Mouse (Mus musculus) neural tube, embryonic 11.5 days (tissue): ENCODE data around the gene Pm20d2. TPM values are rescaled to one million over a fixed set of nuclear protein-coding genes. Genes with fewer than 3 reads are reported as not detected.

Experiments
- ATAC-seq: fragments of 200-750 bp; cut with Nextera tagmentation; 2 replicates; pipeline ENCODE4 v1.8.0; 2017; ENCODE audit warnings: moderate number of reproducible peaks, mild to moderate bottlenecking, moderate TSS enrichment, moderate library complexity; ENCODE audit not compliant: insufficient read depth, low FRiP score, low TSS enrichment
- DNase-seq: peaks from one replicate; pipeline ENCODE4 v3.0.0-alpha.2; 2015; ENCODE audit warnings: low spot score
- H3K27ac ChIP-seq: fragments of 300-500 bp; sonication (generic); 2 replicates; pipeline ENCODE4 v1.5.1; 2014; ENCODE audit warnings: low read depth, mild to moderate bottlenecking, low read length
- H3K27me3 ChIP-seq: fragments of 300-500 bp; sonication (generic); 2 replicates; pipeline ENCODE4 v1.6.1; 2014; ENCODE audit warnings: mild to moderate bottlenecking, low read length, mixed read lengths; ENCODE audit not compliant: control insufficient read depth, insufficient read depth
- H3K36me3 ChIP-seq: fragments of 300-500 bp; sonication (generic); 2 replicates; pipeline ENCODE4 v1.6.1; 2014; ENCODE audit warnings: mild to moderate bottlenecking, low read length, moderate library complexity, mixed read lengths; ENCODE audit not compliant: control insufficient read depth, insufficient read depth
- H3K4me1 ChIP-seq: fragments of 300-500 bp; sonication (generic); 2 replicates; pipeline ENCODE4 v1.6.1; 2014; ENCODE audit warnings: low read length, mixed read lengths; ENCODE audit not compliant: control insufficient read depth, insufficient read depth
- H3K4me2 ChIP-seq: fragments of 300-500 bp; sonication (generic); 2 replicates; pipeline ENCODE4 v1.6.1; 2014; ENCODE audit warnings: low read depth, mild to moderate bottlenecking, moderate library complexity
- H3K4me3 ChIP-seq: fragments of 300-500 bp; sonication (generic); 2 replicates; pipeline ENCODE4 v1.5.1; 2014; ENCODE audit warnings: low read depth, low read length
- H3K9ac ChIP-seq: fragments of 300-500 bp; sonication (generic); 2 replicates; pipeline ENCODE4 v1.6.1; 2014; ENCODE audit warnings: mild to moderate bottlenecking, low read length
- H3K9me3 ChIP-seq: fragments of 300-500 bp; sonication (generic); 2 replicates; pipeline ENCODE4 v1.6.1; 2016; ENCODE audit warnings: low read length; ENCODE audit not compliant: control insufficient read depth
- WGBS: fragments of 180-500 bp; shearing (Covaris S2); extraction: QIAGEN DNeasy Blood & Tissue Kit; methylation state at CpG from one replicate; pipeline ENCODE4 v1.1.7; 2014; 5-methylcytosine and 5-hydroxymethylcytosine counted together
- polyA plus RNA-seq: library from polyadenylated mRNA; unstranded; fragments of >200 nt; fragmentation: Nextera tagmentation; extraction: Ambion mirVana; gene quantifications from 2 replicates; pipeline ENCODE4 v1.2.1, GENCODE M21; 2014

The Pm20d2 gene
- polyA plus RNA-seq, 1 experiment from 2014 or later = 0.95 TPM

DNA sequence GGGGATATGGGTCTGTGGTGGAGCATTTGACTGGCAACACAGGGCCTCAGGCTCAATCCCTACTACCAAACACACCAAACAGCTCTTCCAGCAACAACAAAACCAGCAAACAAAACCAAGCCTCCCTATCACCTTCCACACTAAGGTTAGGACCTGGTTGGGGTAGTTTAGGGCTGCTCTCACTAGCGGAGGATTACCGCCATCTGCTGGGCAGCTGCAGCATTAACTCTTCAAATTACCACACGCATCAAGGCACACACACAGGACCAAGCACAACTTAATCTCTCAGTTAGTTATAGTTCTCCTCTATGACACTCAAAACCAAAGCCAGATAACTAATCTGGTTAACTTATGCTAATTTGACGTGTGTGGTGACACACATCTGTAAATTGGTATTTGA lies 15.1 kb upstream of the Pm20d2 start:
- Histone ChIP-seq H3K36me3 (no peaks in the 10 kb centered on the region), H3K27ac (no peak overlapping the region), H3K4me2 (no peak overlapping the region), H3K9ac (no peak overlapping the region), H3K9me3 (no peaks in the 10 kb centered on the region), H3K27me3 (no peaks in the 10 kb centered on the region), H3K4me1 (no peaks in the 10 kb centered on the region), H3K4me3 (no peak overlapping the region)
- WGBS = 0% methylated on average over 4 of the region's 4 CpGs
- DNase-seq (peak; percentile 67), ATAC-seq (no peak)

DNA sequence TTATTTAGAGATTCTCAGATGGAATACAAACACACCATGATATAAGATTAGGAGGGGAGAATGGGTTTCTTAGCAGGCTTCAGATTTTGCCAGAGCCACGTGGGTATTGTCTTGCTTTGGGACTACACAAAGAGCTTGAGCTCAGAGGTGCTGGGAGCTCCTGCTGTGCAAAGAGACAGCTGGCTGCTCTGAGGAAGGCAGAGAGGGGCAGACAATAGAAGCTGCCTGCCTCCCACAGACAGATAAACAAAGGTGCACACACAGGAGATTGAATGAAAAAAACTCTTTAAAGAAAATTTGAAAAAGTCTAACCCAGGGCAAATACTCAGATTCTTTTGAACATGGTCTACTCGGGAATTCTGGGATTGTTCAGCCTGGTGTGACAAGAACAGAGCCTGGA lies 8.6 kb upstream of the Pm20d2 start:
- H3K4me3 ChIP-seq = no peak overlapping the region
- no peaks in the 10 kb centered on the region for H3K36me3 ChIP-seq
- no peaks in the 10 kb centered on the region for H3K4me1 ChIP-seq
- no peaks in the 10 kb centered on the region for H3K27me3 ChIP-seq
- ATAC-seq = no peak
- no peak overlapping the region for H3K4me2 ChIP-seq
- no peaks in the 10 kb centered on the region for H3K9me3 ChIP-seq
- no peak overlapping the region for H3K27ac ChIP-seq
- WGBS = 11% methylated on average over 2 of the region's 2 CpGs
- no peak for DNase-seq
- no peak overlapping the region for H3K9ac ChIP-seq

DNA sequence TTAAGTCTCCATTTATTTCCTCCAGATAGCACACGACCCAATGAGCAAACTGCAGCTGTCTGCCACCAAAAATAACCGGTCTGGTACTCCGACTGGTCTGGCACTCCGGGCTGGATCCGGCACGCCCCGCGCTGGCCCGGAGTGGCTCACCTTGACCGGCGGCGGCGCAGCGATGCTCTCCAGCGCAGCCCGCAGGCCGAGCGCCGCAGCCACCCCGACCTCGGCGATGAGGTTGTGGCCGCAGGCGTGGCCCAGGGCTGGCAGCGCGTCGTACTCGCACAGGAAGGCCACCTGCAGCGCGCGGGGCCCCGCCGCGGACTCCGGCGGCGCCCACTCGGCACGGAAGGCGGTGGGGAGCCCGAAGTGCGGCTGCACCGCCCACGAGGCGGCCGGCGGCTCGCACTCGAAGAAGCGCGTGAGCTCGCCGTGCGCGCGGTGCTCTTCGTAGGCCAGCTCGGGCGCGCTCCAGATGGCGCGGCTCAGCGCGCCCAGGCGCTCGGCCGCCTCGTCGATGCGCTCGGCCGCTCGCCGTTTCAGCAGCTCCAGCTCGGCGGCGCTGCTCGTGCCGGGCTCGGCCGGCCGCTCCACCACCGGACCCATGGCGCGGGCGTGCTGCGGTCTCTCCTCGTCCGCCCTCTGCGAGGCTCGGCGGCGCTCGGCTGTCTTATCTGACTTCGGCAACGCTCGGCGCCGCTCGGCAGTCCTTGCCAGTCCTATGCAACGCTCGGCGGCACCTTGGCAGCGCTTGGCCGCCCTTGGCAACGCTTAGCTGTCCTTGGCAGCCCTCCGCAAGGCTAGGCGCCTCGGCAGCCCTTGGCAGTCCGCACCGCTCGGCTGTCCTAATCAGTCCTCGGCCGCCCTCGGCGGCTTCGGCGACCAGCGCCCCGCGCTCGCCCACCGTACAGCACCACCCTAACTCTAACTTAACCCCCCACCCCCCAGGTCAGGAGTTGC lies 479 bp downstream of the Pm20d2 start:
- no peaks in the 10 kb centered on the region for H3K27me3 ChIP-seq
- ATAC-seq = peak; percentile 89
- under 1% methylated on average over 103 of the region's 123 CpGs for WGBS
- H3K9ac ChIP-seq = peak overlapping the region; percentile 67
- no peaks in the 10 kb centered on the region for H3K9me3 ChIP-seq
- H3K4me3 ChIP-seq = peak overlapping the region; percentile 62
- H3K27ac ChIP-seq = peak overlapping the region; percentile 49; the same call in 1 of the 2 replicates
- DNase-seq = peak; percentile 84
- H3K4me1 ChIP-seq = no peaks in the 10 kb centered on the region
- no peaks in the 10 kb centered on the region for H3K36me3 ChIP-seq
- H3K4me2 ChIP-seq = peak overlapping the region; percentile 88

DNA sequence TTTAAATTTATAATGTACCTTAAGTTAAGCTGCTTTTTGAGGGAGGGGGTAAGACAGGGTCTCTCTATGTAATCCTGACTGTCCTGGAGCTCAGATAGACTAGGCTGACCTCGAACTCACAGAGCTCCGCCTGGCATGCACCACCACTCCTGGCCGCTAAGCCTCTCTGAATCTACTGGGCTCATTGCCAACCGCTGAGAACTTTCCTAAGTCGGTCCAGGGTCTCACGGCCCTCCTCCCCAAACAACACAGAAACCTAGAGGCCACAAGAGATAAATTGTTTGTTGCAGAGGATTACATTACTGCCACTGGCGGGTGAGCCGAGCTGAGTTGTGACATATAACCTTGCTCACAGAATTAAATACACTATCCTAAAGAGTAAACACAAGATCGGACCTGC lies 1.4 kb downstream of the Pm20d2 start:
- Histone ChIP-seq H3K9me3 (no peaks in the 10 kb centered on the region), H3K4me3 (no peak overlapping the region), H3K36me3 (no peaks in the 10 kb centered on the region), H3K27ac (no peak overlapping the region), H3K9ac (no peak overlapping the region), H3K4me2 (no peak overlapping the region), H3K27me3 (no peaks in the 10 kb centered on the region), H3K4me1 (no peaks in the 10 kb centered on the region)
- WGBS = 28% methylated on average over 9 of the region's 9 CpGs
- DNase-seq (peak; percentile 44), ATAC-seq (0 out of 2 replicates have a peak, but pooled peaks have one; percentile 11)

DNA sequence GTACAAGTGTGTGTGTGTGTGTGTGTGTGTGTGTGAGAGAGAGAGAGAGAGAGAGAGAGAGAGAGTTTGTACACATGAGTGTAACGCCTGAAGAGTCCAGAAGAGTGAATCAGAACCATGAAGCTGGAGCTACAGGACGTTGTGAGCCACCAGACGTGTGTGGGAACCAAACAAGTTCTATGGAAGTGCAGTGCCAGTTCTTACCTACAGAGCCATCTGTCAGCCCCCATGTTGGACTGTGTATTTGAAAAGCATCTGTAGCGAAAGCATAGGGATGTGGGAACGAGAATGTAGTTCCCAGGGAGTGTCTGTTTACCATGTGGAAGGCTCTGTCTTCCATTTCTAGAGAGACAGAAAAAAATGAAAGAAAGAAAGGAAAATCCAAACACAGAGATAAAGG lies 6.1 kb downstream of the Pm20d2 start:
- H3K36me3 ChIP-seq = no peaks in the 10 kb centered on the region
- no peaks in the 10 kb centered on the region for H3K27me3 ChIP-seq
- H3K4me2 ChIP-seq = no peak overlapping the region
- H3K4me1 ChIP-seq = no peaks in the 10 kb centered on the region
- 83% methylated on average over 5 of the region's 5 CpGs for WGBS
- H3K9ac ChIP-seq = no peak overlapping the region
- DNase-seq (no peak), ATAC-seq (no peak)
- H3K27ac ChIP-seq = no peak overlapping the region
- no peaks in the 10 kb centered on the region for H3K9me3 ChIP-seq
- H3K4me3 ChIP-seq = no peak overlapping the region

DNA sequence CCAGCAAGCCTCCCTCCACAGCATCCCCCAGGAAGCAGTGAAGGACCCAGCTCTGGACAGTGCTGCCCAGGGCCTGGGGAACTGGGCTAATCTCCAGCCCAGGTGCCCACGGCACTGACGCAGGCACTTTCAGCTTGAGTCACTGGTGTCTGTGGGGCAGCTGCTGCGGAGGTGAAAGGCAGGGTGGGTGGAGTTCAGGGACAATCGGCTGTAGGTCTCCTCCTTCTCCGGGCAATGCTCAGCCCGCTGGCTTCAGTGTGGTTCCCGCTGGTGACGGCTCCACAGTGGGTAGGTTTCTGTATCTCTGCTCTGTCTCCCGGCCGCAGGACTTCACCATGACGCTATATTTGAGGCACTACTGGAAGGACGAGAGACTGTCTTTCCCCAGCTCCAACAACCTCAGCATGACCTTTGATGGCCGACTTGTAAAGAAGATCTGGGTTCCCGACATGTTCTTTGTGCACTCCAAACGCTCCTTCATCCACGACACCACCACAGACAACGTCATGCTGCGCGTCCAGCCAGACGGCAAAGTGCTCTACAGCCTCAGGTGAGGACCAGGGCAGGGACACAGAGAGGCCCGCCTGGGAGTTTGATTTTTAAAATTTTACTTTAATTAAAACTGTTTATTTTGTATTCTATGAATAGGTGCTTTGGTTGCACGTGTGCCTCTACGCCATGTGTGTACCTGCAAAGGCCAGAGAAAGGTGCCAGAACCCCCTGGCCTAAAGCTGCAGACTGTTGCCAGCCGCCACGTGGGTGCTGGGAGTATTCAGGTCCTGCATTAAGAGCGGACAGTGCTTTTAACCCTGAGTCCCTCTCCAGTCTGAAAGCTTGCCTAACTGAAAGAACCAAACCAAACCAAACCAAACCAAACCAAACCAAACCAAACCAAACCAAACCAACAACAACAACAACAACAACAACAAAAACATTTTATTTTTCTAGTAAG lies 37.2 kb downstream of the Pm20d2 start:
- WGBS = 91% methylated on average over 26 of the region's 26 CpGs
- Histone ChIP-seq H3K9me3 (no peaks in the 10 kb centered on the region), H3K4me1 (no peaks in the 10 kb centered on the region), H3K36me3 (no peaks in the 10 kb centered on the region), H3K9ac (no peak overlapping the region), H3K4me2 (no peak overlapping the region), H3K4me3 (no peak overlapping the region), H3K27ac (no peak overlapping the region), H3K27me3 (no peaks in the 10 kb centered on the region)
- no peak for DNase-seq
- no peak for ATAC-seq

DNA sequence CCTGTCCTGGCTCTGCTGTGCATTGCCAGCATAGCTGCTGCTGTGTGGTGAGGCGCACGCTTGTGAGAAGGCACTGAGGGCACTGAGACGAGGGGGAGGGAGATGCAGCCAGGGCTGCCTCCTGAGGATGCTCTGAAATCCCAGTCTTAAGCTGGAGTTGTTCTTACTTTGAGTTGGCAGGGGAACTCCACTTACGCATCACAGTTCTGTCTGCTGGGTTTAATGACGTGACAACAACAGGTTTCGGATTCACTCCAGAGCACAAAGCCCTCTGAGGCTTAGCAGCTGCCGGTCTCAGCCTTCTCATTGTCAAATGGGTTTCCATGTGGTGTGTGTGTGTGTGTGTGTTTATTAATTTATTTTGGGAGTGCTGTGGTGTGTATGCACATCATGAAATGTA lies 40.4 kb downstream of the Pm20d2 start:
- Histone ChIP-seq H3K4me1 (no peaks in the 10 kb centered on the region), H3K9me3 (no peaks in the 10 kb centered on the region), H3K9ac (no peak overlapping the region), H3K27ac (no peak overlapping the region), H3K36me3 (no peaks in the 10 kb centered on the region), H3K4me2 (no peak overlapping the region), H3K27me3 (no peaks in the 10 kb centered on the region), H3K4me3 (no peak overlapping the region)
- DNase-seq (no peak), ATAC-seq (no peak)
- 59% methylated on average over 7 of the region's 7 CpGs for WGBS

DNA sequence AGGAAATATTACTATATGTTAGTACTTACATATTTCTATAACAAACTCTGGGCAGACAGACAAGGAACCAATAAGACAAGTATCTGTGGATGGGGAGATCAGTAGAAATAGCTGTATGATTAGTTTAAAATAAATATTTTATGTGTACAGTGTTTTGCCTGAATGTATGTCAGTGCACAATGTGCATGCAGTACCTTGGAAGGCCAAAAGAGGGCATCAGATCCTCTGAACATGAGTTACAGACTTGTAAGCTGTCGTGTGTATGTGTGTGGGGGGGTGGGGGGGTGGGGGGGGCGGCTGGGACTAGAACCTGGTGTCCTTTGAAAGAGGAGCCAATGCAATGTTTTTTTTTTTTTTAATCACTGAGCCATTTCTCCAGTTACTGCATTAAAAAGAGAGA lies 41.7 kb downstream of the Pm20d2 start:
- Histone ChIP-seq H3K27me3 (no peaks in the 10 kb centered on the region), H3K27ac (no peak overlapping the region), H3K4me2 (no peak overlapping the region), H3K4me3 (no peak overlapping the region), H3K36me3 (no peaks in the 10 kb centered on the region), H3K4me1 (no peaks in the 10 kb centered on the region), H3K9ac (no peak overlapping the region), H3K9me3 (no peaks in the 10 kb centered on the region)
- ATAC-seq (no peak), DNase-seq (peak; percentile 43)
- WGBS = 16% methylated on average over 2 of the region's 2 CpGs
